Mouse (Mus musculus): Measurements from ENCODE around the gene Akap8. TPM values are rescaled to one million over a fixed set of nuclear protein-coding genes. Genes with fewer than 3 reads are reported as not detected.

The Akap8 gene
- polyA plus RNA-seq, 1 experiment from 2014 or later, result 117 TPM

DNA sequence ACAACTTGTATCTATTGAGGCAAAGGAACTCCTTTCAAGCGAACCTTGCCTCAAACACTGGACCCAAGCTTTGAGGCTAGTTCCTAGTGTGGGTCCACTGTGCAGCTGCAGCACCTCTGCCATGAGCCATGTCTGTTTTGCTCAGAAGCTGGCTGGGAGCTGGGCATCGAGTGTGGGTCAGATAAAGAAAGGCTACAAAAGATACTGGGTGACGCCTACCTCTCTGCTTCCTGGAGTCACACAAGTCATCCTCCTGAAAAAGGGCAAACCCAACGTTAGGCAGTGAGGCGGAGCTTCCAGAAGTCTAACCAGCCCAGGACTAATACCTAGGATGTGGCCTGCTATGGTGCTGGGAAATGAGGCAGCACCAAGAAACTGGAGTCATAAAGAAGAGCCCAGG is 7.1 kb downstream of the Akap8 start:
- H3K36me3 ChIP-seq, result peaks cover 97% of the 10 kb centered on the region
- H3K27ac ChIP-seq, result no peak overlapping the region
- no peaks in the 10 kb centered on the region for H3K9me3 ChIP-seq (replicated peaks)
- no peak for ATAC-seq (replicated peaks; ENCODE audit: low FRiP score)
- H3K9ac ChIP-seq, result no peak overlapping the region
- no peak overlapping the region for H3K4me3 ChIP-seq (replicated peaks)
- no peak overlapping the region for H3K4me2 ChIP-seq
- H3K4me1 ChIP-seq, result peaks cover 8% of the 10 kb centered on the region
- WGBS, result 82% methylated on average over 5 of the region's 5 CpGs
- H3K27me3 ChIP-seq, result no peaks in the 10 kb centered on the region

DNA sequence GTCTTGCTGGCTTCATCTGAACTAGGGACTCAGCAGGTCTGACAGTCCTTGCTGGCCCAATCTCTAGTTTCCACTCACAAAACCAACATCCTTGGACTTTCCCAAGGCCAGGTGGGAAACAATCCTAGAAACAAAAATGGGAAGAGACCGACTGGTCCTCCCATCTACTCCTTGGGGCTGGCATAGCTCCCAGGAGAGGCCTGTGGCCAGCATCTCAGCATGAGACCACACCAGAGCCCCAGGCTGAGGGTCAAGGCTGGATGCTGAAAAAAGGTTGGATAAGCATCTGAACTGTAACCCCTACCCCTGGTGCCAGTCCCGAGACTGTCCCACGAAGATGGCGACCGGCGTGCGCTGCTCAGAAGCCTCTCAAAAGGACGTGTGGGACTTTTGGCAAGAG is 8.2 kb downstream of the Akap8 start:
- no peaks in the 10 kb centered on the region for H3K4me1 ChIP-seq
- peaks cover 100% of the 10 kb centered on the region for H3K36me3 ChIP-seq
- ATAC-seq (replicated peaks; ENCODE audit: low FRiP score), result no peak
- no peaks in the 10 kb centered on the region for H3K9me3 ChIP-seq (replicated peaks)
- no peak overlapping the region for H3K4me3 ChIP-seq (replicated peaks)
- H3K9ac ChIP-seq, result no peak overlapping the region
- no peak overlapping the region for H3K4me2 ChIP-seq
- 93% methylated on average over 8 of the region's 8 CpGs for WGBS
- no peaks in the 10 kb centered on the region for H3K27me3 ChIP-seq
- no peak overlapping the region for H3K27ac ChIP-seq

DNA sequence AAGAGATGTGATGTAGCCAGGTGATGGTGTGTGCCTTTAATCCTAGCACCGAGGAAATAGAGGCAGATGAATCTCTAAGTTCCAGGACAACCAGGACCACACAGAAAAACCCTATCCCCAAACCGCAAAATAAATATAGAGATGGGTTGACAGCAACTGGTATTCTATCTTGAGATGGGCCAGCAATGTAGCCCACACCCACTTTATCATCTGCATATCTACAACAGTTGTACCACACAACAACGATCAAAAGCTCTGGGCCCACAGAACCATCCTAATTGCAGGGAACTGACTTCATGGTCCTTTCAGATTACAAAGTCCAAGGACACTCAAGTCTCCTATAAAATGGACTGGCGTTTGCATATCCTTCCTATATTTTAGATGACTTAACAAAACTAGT is 13.1 kb downstream of the Akap8 start:
- WGBS, result 93% methylated on average over 4 of the region's 4 CpGs
- H3K9me3 ChIP-seq (replicated peaks), result no peaks in the 10 kb centered on the region
- H3K9ac ChIP-seq, result no peak overlapping the region
- H3K27ac ChIP-seq, result no peak overlapping the region
- no peak overlapping the region for H3K4me2 ChIP-seq
- H3K4me1 ChIP-seq, result no peaks in the 10 kb centered on the region
- H3K36me3 ChIP-seq, result peaks cover 100% of the 10 kb centered on the region
- no peak overlapping the region for H3K4me3 ChIP-seq (replicated peaks)
- no peak for ATAC-seq (replicated peaks; ENCODE audit: low FRiP score)
- H3K27me3 ChIP-seq, result no peaks in the 10 kb centered on the region

DNA sequence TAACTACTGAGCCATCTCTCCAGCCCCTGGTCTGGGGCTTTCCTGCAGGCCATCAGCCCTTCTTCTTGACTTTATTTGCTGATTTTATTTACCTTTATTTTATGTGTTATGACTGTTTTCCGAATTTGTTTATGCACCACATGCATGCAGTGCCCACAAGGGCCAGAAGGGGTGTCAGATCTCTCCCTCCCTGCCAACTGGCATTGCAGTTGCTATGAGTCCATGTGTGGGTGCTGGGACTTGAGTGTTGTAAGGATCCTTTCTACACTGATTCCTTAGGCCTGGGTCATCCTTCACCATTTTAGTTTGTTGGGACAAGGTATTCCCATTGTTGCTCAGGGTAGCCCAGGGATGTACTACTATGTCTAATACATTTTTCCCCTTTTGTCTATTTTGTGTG is 22.9 kb downstream of the Akap8 start:
- no peak for ATAC-seq (replicated peaks; ENCODE audit: low FRiP score)
- Histone ChIP-seq H3K27me3 (no peaks in the 10 kb centered on the region), H3K36me3 (peaks cover 3% of the 10 kb centered on the region; the same call in 1 of the 2 replicates), H3K4me3 (replicated peaks) (no peak overlapping the region), H3K9me3 (replicated peaks) (no peaks in the 10 kb centered on the region), H3K9ac (no peak overlapping the region), H3K27ac (no peak overlapping the region), H3K4me1 (no peaks in the 10 kb centered on the region), H3K4me2 (no peak overlapping the region)
- whole genome bisulfite sequencing, result 86% methylated on average over 1 of the region's 1 CpGs

DNA sequence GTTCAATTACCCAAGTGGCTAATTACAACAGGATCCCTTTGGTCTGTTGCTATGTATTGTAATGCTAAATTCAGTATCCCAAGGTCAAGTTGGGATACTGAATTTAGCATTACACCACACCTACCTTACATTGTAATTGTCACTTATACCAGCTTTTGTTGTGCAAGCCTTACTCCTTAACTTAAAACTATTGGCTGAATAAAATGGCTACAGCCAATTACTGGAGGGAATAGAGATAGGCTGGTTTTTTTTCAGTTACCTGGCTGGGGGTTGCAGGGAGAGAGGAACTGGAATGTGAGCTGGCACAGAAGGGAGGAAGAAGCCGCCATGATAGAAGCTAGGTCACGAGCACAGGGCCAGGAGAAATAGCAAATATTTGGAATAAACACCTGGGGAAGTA is 25.1 kb downstream of the Akap8 start:
- ATAC-seq (replicated peaks; ENCODE audit: low FRiP score), result no peak
- H3K4me3 ChIP-seq (replicated peaks), result no peak overlapping the region
- no peak overlapping the region for H3K27ac ChIP-seq
- H3K36me3 ChIP-seq, result no peaks in the 10 kb centered on the region
- WGBS, result 88% methylated on average over 2 of the region's 2 CpGs
- no peak overlapping the region for H3K4me2 ChIP-seq
- no peaks in the 10 kb centered on the region for H3K9me3 ChIP-seq (replicated peaks)
- no peaks in the 10 kb centered on the region for H3K27me3 ChIP-seq
- no peaks in the 10 kb centered on the region for H3K4me1 ChIP-seq
- H3K9ac ChIP-seq, result no peak overlapping the region

DNA sequence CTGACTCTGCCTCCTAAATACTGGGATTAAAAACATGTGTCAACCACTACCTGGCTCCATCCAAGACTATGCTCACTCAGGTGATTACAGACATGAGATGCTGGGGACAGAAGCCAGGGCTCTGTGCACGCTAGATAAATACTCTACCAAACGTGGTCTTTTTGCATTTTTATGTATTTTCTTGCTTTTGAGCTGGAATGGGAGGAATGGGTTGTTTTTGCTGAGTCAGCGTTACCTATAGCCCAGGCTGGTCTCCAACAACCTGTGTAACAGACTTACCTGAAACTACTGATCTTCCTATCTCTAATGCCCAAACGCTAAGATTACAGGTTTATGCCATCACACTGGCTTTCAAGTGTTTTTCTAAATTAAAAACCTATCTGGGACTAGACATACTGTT is 25.9 kb downstream of the Akap8 start:
- Histone ChIP-seq H3K36me3 (no peaks in the 10 kb centered on the region), H3K27me3 (no peaks in the 10 kb centered on the region), H3K4me2 (no peak overlapping the region), H3K4me1 (no peaks in the 10 kb centered on the region), H3K4me3 (replicated peaks) (no peak overlapping the region), H3K27ac (no peak overlapping the region), H3K9ac (no peak overlapping the region), H3K9me3 (replicated peaks) (no peaks in the 10 kb centered on the region)
- 81% methylated on average over 4 of the region's 4 CpGs for WGBS
- no peak for ATAC-seq (replicated peaks; ENCODE audit: low FRiP score)

DNA sequence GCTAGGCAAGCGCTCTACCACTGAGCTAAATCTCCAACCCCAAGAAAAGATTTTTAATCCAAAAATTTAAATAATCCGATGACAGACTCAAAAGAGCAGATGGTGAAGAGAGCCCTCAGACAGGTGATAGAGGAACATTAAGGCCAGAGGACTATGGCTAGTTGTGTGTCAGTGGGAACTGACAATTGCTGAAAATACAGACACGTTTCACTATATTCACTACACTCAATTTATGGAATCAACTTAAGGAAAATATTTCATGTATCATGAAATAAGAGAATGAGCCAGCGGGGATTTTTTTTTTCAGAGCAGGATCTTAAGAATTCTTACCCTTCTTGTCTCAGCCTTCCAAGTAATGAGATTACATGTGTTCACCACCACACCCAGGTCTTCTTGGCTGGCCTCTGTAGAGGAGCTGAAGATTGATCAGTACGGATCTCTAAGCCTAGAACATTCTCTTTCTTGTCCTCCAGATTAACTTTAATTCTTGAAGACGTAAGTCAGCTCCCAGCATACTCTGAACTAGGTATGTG is 35.8 kb downstream of the Akap8 start:
- peak overlapping the region; percentile 72 for H3K4me2 ChIP-seq
- peak overlapping the region; percentile 98 for H3K4me3 ChIP-seq (replicated peaks)
- peak overlapping the region; percentile 99 for H3K27ac ChIP-seq
- peaks cover 31% of the 10 kb centered on the region for H3K4me1 ChIP-seq
- WGBS, result 51% methylated on average over 6 of the region's 6 CpGs
- peak overlapping the region; percentile 100 for H3K9ac ChIP-seq
- no peaks in the 10 kb centered on the region for H3K27me3 ChIP-seq
- no peak for ATAC-seq (replicated peaks; ENCODE audit: low FRiP score)
- no peaks in the 10 kb centered on the region for H3K36me3 ChIP-seq
- no peaks in the 10 kb centered on the region for H3K9me3 ChIP-seq (replicated peaks)

DNA sequence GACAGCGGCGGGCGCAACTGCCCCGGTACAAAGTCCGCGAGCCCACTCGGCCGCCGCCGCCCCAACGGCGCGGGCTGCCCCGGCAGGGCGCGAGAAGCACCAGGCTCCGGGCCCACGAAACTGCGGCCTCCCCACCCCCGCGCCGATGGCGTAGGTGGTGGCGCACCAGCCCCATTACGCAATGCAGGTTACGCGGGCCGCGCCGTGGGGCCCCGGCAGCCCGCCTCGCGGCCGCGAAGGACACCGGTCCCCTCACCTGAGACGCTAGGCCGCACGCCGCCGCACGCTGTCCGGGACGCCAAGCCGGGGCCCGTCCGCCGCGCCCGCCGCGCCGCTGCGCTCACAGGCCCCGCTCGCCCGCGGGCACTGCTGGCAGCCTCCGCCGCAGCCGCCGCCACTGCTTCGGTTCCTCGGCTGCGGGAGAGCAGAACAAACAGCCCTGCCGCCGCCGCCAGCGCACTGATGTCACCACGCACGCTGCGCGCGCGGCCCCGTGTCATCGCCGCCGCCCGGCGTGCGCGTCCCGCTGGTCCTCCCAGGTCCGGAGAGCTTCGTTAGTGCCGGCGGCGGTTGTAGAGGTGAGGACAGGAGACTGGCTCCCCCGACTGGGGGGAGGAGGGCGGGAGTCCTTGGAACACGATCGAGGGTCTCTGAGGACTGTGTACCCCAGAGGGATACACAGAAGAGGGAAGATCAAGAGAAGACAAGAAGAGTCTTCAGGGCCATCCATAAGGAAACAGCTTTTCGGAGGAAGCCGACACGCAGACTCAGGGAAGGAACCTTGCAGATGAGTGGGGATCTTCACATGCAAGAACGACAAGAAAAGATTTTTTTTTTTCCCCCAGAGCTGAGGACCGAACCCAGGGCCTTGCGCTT is 36.5 kb downstream of the Akap8 start, which contains the start of gene Brd4:
Gene Brd4, minus strand, starts transcription at position 461 of the 876 bp plus-strand sequence.
- peak; percentile 94 for ATAC-seq (replicated peaks; ENCODE audit: low FRiP score)
- peaks cover 32% of the 10 kb centered on the region for H3K4me1 ChIP-seq
- no peaks in the 10 kb centered on the region for H3K27me3 ChIP-seq
- no peaks in the 10 kb centered on the region for H3K36me3 ChIP-seq
- no peaks in the 10 kb centered on the region for H3K9me3 ChIP-seq (replicated peaks)
- peak within 1 kb of the TSS; percentile 99 for H3K27ac ChIP-seq
- peak within 1 kb of the TSS; percentile 72 for H3K4me2 ChIP-seq
- peak within 1 kb of the TSS; percentile 100 for H3K9ac ChIP-seq
- under 1% methylated on average over 99 of the region's 100 CpGs for WGBS
- peak within 1 kb of the TSS; percentile 98 for H3K4me3 ChIP-seq (replicated peaks)

DNA sequence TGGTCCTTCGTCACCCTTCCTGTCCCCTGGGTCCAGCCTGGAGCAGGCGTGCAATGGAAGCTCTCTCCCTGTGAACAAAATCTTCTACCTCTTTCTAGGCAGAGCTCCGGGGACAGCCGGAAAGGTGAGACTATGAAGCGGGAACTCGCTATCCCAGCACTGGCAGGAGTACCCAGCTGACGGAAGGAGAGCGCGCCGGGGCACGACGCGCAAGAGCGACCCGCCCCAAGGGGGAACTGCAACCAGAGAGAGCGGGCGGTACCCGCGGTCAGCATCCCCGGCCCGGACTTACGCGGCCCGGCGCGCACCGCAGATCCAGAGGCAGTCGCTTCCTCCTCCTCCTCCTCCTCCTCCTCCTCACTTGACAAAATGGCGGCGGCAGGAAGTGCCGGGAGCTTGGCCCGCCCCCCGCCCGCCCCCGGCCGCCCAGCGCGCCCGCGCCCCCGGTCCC is 37.2 kb downstream of the Akap8 start:
- peak overlapping the region; percentile 100 for H3K9ac ChIP-seq
- no peaks in the 10 kb centered on the region for H3K27me3 ChIP-seq
- 0% methylated on average over 19 of the region's 41 CpGs for WGBS
- peaks cover 35% of the 10 kb centered on the region for H3K4me1 ChIP-seq
- peak overlapping the region; percentile 72 for H3K4me2 ChIP-seq
- no peaks in the 10 kb centered on the region for H3K9me3 ChIP-seq (replicated peaks)
- H3K4me3 ChIP-seq (replicated peaks), result peak overlapping the region; percentile 98
- peak; percentile 74 for ATAC-seq (replicated peaks; ENCODE audit: low FRiP score)
- peak overlapping the region; percentile 99 for H3K27ac ChIP-seq
- no peaks in the 10 kb centered on the region for H3K36me3 ChIP-seq

DNA sequence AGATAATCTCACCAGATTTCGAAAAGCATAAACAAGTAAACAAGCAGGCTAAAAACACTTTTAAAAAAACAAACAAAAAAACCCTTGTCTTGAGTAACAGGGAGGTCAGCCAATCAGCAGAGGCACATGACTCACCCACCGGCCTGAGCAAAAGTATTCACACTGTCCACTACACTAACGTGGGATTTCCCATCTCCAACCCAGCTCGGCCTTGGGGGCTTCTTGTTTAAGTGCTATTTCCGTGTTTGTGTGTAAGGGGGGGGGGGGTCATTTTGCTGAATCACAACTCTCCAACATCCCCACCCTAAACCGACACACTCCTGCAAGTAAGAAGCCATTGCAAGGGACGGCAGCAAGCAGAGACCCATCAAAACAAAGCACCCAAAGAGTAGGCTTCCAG is 37.7 kb downstream of the Akap8 start:
- Histone ChIP-seq H3K4me1 (peaks cover 35% of the 10 kb centered on the region), H3K4me3 (replicated peaks) (peak overlapping the region; percentile 98), H3K9ac (peak overlapping the region; percentile 100), H3K36me3 (no peaks in the 10 kb centered on the region), H3K4me2 (peak overlapping the region; percentile 72), H3K9me3 (replicated peaks) (no peaks in the 10 kb centered on the region), H3K27me3 (no peaks in the 10 kb centered on the region), H3K27ac (peak overlapping the region; percentile 99)
- 9% methylated on average over 7 of the region's 7 CpGs for WGBS
- peak; percentile 28; the same call in 1 of the 2 replicates for ATAC-seq (replicated peaks; ENCODE audit: low FRiP score)

DNA sequence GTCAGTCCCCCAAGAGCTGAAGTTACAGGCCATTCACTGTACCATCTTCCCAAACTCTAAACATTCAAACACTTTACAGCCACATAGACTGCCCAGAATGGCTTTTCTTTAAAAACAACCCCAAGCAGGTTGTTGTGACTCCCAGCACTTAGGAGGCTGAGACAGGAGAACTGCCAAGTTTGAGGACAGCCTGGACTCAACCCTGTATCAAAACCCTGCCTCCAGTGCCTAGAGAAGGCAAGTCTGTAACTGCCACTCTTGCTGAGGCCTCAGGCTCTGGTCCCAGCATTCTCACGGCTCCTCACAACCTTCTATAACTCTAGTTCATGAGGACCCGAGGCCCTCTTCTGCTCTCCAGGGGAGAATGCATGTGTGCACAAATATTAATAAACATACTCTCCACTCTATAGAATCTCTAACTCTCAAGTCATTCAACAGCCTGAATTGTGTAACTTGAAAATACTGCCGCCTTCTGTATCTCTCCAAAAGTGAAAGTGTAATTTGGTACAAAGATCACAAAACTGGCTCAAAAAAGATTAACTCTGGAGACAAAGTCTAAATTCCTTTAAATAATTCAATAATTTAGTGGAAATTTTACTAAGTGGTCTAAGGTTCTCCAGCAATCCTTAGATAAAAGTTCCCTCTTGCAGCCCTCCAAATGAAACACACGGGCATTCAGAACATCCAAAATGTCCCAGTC is 39.3 kb downstream of the Akap8 start:
- no peak overlapping the region for H3K27ac ChIP-seq
- no peaks in the 10 kb centered on the region for H3K9me3 ChIP-seq (replicated peaks)
- peaks cover 35% of the 10 kb centered on the region for H3K4me1 ChIP-seq
- H3K36me3 ChIP-seq, result no peaks in the 10 kb centered on the region
- no peak overlapping the region; the same call in 1 of the 2 replicates for H3K4me2 ChIP-seq
- ATAC-seq (replicated peaks; ENCODE audit: low FRiP score), result no peak
- H3K27me3 ChIP-seq, result no peaks in the 10 kb centered on the region
- H3K4me3 ChIP-seq (replicated peaks), result no peak overlapping the region
- H3K9ac ChIP-seq, result no peak overlapping the region
- 73% methylated on average over 4 of the region's 4 CpGs for WGBS

DNA sequence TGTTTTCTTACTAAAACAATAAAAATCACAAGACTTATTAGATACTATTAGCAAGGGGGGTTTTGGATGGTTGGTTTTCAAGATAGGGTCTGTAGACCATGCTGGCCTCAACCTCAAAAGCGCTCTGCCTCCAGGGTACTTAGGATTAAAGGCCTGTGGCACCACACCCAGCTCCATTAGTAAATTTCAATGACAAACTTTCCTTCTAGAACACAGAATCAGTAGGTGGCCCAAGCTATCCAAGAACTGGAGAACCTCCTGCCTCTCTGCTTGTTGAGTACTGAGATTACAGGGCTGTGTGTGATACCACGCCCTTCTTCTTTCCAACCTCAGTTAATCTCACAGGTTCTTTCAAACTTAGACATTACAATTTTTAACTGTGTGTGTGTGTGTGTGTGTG is 39.9 kb downstream of the Akap8 start:
- no peak for ATAC-seq (replicated peaks; ENCODE audit: low FRiP score)
- 80% methylated on average over 2 of the region's 2 CpGs for WGBS
- Histone ChIP-seq H3K4me3 (replicated peaks) (no peak overlapping the region), H3K27me3 (no peaks in the 10 kb centered on the region), H3K9me3 (replicated peaks) (no peaks in the 10 kb centered on the region), H3K36me3 (no peaks in the 10 kb centered on the region), H3K4me2 (no peak overlapping the region), H3K4me1 (peaks cover 34% of the 10 kb centered on the region), H3K27ac (no peak overlapping the region), H3K9ac (no peak overlapping the region)

Data from kidney, embryonic 15.5 days (tissue).